Mouse (Mus musculus) lung, postnatal 0 days (tissue): ENCODE results near the gene Cbx8. TPM values are rescaled to one million over a fixed set of nuclear protein-coding genes. Genes with fewer than 3 reads are reported as not detected.
A peak's percentile ranks its signal among the peaks of the same experiment; 100 is the strongest.

ENCODE experiments used
- ATAC-seq: fragments of 200-750 bp; cut with Nextera tagmentation; 2 replicates; pipeline ENCODE4 v1.8.0; 2017; ENCODE audit warnings: moderate library complexity
- DNase-seq: peaks from one replicate; pipeline ENCODE4 v3.0.0-alpha.2; 2016; ENCODE audit warnings: low spot score
- H3K27ac ChIP-seq: fragments of 300-500 bp; sonication (generic); 2 replicates; pipeline ENCODE4 v1.5.1; 2014; ENCODE audit warnings: antibody characterized with exemption, mild to moderate bottlenecking, low read length, mixed read lengths
- H3K27me3 ChIP-seq: fragments of 300-500 bp; sonication (generic); replicated peaks from 2 replicates; pipeline ENCODE4 v1.6.1; 2014; ENCODE audit warnings: low read length, mixed read lengths; ENCODE audit not compliant: insufficient read depth
- H3K36me3 ChIP-seq: fragments of 300-500 bp; sonication (generic); 2 replicates; pipeline ENCODE4 v1.6.1; 2014; ENCODE audit warnings: low read length, mixed read lengths; ENCODE audit not compliant: insufficient read depth
- H3K4me1 ChIP-seq: fragments of 300-500 bp; sonication (generic); 2 replicates; pipeline ENCODE4 v1.6.1; 2014; ENCODE audit warnings: antibody characterized with exemption, low read depth, low read length, mixed read lengths; ENCODE audit not compliant: insufficient read depth
- H3K4me2 ChIP-seq: fragments of 300-500 bp; sonication (generic); replicated peaks from 2 replicates; pipeline ENCODE4 v1.6.1; 2014; ENCODE audit warnings: low read depth, mild to moderate bottlenecking, low read length, moderate library complexity, mixed read lengths
- H3K4me3 ChIP-seq: fragments of 300-500 bp; sonication (generic); 2 replicates; pipeline ENCODE4 v1.5.1; 2014; ENCODE audit warnings: low read depth, low read length
- H3K9ac ChIP-seq: fragments of 300-500 bp; sonication (generic); replicated peaks from 2 replicates; pipeline ENCODE4 v1.6.1; 2014; ENCODE audit warnings: low read depth, mild to moderate bottlenecking
- H3K9me3 ChIP-seq: fragments of 300-500 bp; sonication (generic); 2 replicates; pipeline ENCODE4 v1.6.1; 2016; ENCODE audit warnings: low read length, mixed read lengths
- CTCF ChIP-seq: IDR thresholded peaks from 2 replicates; pipeline ENCODE4 v1.5.1; 2016; ENCODE audit warnings: antibody characterized with exemption, mild to moderate bottlenecking
- EP300 ChIP-seq: IDR thresholded peaks from 2 replicates; pipeline ENCODE4 v1.6.1; 2016; ENCODE audit warnings: antibody characterized with exemption, mild to moderate bottlenecking, control low read depth
- WGBS: fragments of 180-500 bp; shearing (Covaris S2); extraction: QIAGEN DNeasy Blood & Tissue Kit; methylation state at CpG from one replicate; pipeline ENCODE4 v1.1.7; 2014; 5-methylcytosine and 5-hydroxymethylcytosine counted together
- polyA plus RNA-seq: library from polyadenylated mRNA; unstranded; fragments of >200 nt; fragmentation: Nextera tagmentation; extraction: Ambion mirVana; gene quantifications from 2 replicates; pipeline ENCODE4 v1.2.1, GENCODE M21; 2015

The Cbx8 gene
- polyA plus RNA-seq, 1 experiment from 2014 or later: 9.4 TPM

- TF ChIP-seq EP300 (no peak), CTCF (no peak)
- ATAC-seq (no peak), DNase-seq (peak; percentile 43)
- 14% methylated on average over 7 of the region's 7 CpGs for WGBS
- Histone ChIP-seq H3K4me3 (no peak overlapping the region), H3K27me3 (no peaks in the 10 kb centered on the region; the same call in 1 of the 2 replicates), H3K9ac (no peak overlapping the region), H3K36me3 (0 out of 2 replicates have a peak, but pooled peaks cover 7% of the 10 kb centered on the region), H3K27ac (peak overlapping the region; percentile 73; the same call in 1 of the 2 replicates), H3K9me3 (no peaks in the 10 kb centered on the region), H3K4me2 (peak overlapping the region; percentile 88; the same call in 1 of the 2 replicates), H3K4me1 (peaks cover 8% of the 10 kb centered on the region)
Observed at GRCm38 (mm10) chr11:119024260-119024659, 16.5 kb downstream of the Cbx8 start.

GRCm38 (mm10) chr11:119023616-119023980 is 17.2 kb downstream of the Cbx8 start:
- Histone ChIP-seq H3K27me3 (no peaks in the 10 kb centered on the region; the same call in 1 of the 2 replicates), H3K4me2 (peak overlapping the region; percentile 88), H3K27ac (peak overlapping the region; percentile 73), H3K9ac (peak overlapping the region; percentile 55; the same call in 1 of the 2 replicates), H3K4me1 (peaks cover 8% of the 10 kb centered on the region), H3K4me3 (peak overlapping the region; percentile 71), H3K36me3 (0 out of 2 replicates have a peak, but pooled peaks cover 7% of the 10 kb centered on the region), H3K9me3 (no peaks in the 10 kb centered on the region)
- ATAC-seq (no peak), DNase-seq (no peak)
- no peak for TF ChIP-seq EP300
- WGBS: under 1% methylated on average over 12 of the region's 15 CpGs

- peak within 1 kb of the TSS; percentile 73 for H3K27ac ChIP-seq
- H3K9me3 ChIP-seq: no peaks in the 10 kb centered on the region
- DNase-seq (peak; percentile 85), ATAC-seq (peak; percentile 94)
- H3K4me3 ChIP-seq: peak within 1 kb of the TSS; percentile 71
- H3K36me3 ChIP-seq: 0 out of 2 replicates have a peak, but pooled peaks cover 3% of the 10 kb centered on the region
- TF ChIP-seq CTCF (no peak), EP300 (no peak)
- WGBS: 1% methylated on average over 63 of the region's 99 CpGs
- H3K4me2 ChIP-seq: peak within 1 kb of the TSS; percentile 88
- no peaks in the 10 kb centered on the region; the same call in 1 of the 2 replicates for H3K27me3 ChIP-seq
- peak within 1 kb of the TSS; percentile 55; the same call in 1 of the 2 replicates for H3K9ac ChIP-seq
- peaks cover 8% of the 10 kb centered on the region for H3K4me1 ChIP-seq
Observed at GRCm38 (mm10) chr11:119022895-119023615, 17.7 kb downstream of the Cbx8 start, which contains the start of gene Cbx2. Gene Cbx2, plus strand, starts transcription at chr11:119022962.

- no peak for ATAC-seq
- Histone ChIP-seq H3K4me3 (peak overlapping the region; percentile 71), H3K9ac (no peak overlapping the region), H3K27me3 (no peaks in the 10 kb centered on the region; the same call in 1 of the 2 replicates), H3K27ac (no peak overlapping the region; the same call in 1 of the 2 replicates), H3K4me2 (peak overlapping the region; percentile 88), H3K9me3 (no peaks in the 10 kb centered on the region), H3K36me3 (no peaks in the 10 kb centered on the region), H3K4me1 (peaks cover 8% of the 10 kb centered on the region)
- 4% methylated on average over 42 of the region's 42 CpGs for WGBS
- DNase-seq: no peak
- peak; percentile 67 for TF ChIP-seq CTCF
- no peak for TF ChIP-seq EP300
Observed at GRCm38 (mm10) chr11:119022068-119022894, 18.5 kb downstream of the Cbx8 start.

DNA sequence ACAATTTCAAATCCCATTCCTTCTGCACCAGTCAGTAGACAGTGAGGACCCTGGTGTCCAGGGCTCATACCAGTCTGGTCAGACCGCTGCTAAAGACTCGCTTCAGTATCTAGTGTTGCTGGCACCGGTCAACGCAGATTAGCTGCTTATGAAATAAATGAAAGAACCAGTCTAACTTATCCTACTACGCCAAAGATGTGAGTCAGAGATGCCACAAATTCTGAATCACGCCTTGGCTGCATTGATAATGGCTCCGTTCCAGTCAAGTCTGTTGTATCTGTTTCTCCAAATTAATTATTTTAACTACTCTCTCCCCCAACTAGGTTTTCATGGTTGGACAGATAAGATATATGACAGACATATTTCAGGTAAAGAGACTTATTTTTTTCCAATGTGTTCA is 19.6 kb downstream of the Cbx8 start:
- DNase-seq: peak; percentile 40

GRCm38 (mm10) chr11:119017506-119017905 is 23.3 kb downstream of the Cbx8 start:
- no peak for TF ChIP-seq EP300
- no peaks in the 10 kb centered on the region for H3K36me3 ChIP-seq
- H3K27ac ChIP-seq: no peak overlapping the region
- no peak overlapping the region for H3K4me2 ChIP-seq
- H3K4me3 ChIP-seq: no peak overlapping the region
- no peak for ATAC-seq
- no peak for DNase-seq
- H3K9me3 ChIP-seq: no peaks in the 10 kb centered on the region
- WGBS: 66% methylated on average over 7 of the region's 7 CpGs
- no peak overlapping the region for H3K9ac ChIP-seq
- H3K27me3 ChIP-seq: no peaks in the 10 kb centered on the region; the same call in 1 of the 2 replicates
- H3K4me1 ChIP-seq: no peaks in the 10 kb centered on the region

More for the DNA sequence above, 19.6 kb downstream of the Cbx8 start:
- no peak for ATAC-seq
- Histone ChIP-seq H3K9ac (no peak overlapping the region), H3K9me3 (no peaks in the 10 kb centered on the region), H3K4me3 (no peak overlapping the region), H3K27ac (no peak overlapping the region), H3K27me3 (no peaks in the 10 kb centered on the region; the same call in 1 of the 2 replicates), H3K36me3 (no peaks in the 10 kb centered on the region), H3K4me2 (no peak overlapping the region), H3K4me1 (peaks cover 8% of the 10 kb centered on the region)
- WGBS: 74% methylated on average over 7 of the region's 7 CpGs
- TF ChIP-seq CTCF (no peak), EP300 (no peak)
